Comparison of ENCODE assay signal across 9 mouse cellular contexts in the genomic region with DNA sequence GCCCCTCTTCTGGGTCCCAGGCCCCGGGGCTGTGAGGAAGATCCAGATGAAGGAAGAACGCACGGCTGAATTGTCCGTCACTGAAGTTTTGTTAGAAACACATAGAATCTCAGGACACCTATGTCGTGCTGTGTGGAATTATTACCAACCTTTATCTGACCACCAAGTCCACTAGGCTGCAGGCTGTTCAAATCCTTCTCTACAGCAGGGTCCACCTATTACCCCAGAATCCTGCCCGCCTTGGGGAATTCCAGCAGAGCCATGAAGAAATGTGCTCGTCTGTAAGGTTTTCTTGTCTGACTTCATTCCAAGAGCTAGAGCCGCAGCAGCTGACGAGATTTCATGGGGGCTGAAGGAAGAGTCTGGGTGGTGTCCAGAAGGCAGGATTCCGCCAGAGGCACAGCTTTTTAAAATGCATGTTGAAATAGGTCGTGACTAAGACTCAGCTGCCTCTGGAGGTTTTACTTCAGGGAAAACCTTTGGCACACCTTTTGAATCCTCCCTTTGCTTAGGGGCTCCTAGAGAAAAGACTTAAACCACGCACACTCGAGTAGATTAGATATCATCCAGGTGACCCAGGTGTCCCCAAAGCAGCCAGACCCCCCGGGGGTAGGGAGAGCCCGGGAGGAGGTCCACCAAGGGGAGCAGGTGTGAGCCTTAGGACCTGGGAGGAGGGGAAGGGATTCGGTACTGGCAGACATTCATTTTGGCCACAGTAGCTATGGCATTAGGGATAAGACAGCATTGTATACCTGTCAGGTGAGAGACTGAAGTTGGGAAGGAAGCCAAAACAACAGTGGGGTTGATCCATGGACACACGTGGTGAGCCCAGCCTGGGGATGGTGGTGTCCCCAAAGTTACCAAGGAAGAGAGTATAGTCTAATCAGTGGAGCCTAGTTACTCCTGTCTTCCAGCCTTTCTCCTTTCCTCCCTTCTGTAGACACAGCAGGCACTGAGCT.
DNase-seq lines count a peak whose midpoint lies in the region; ATAC-seq and TF ChIP-seq lines count a peak whose summit lies in the region.
"Had no signal": no experiment of that assay in that cellular context is flagged by ENCODE, and none has a peak within 500 bp of the region (broad histone marks: within the 10 kb centered on the region; RNA-seq: fewer than 3 reads in every experiment).

No protein-coding gene starts in this region.

- 56% methylated on average over 17 of the region's 17 CpGs for WGBS in intestine, embryonic 16.5 days
- 57% methylated on average over 17 of the region's 17 CpGs for WGBS in intestine, embryonic 15.5 days

- H3K4me3 ChIP-seq in intestine, embryonic 16.5 days (ENCODE audit: low read length) = no peak overlapping the region
- no peak overlapping the region for H3K4me3 ChIP-seq in intestine, embryonic 15.5 days (replicated peaks)
- no peak overlapping the region for H3K4me3 ChIP-seq in ES-E14 (ENCODE audit: insufficient read depth in 1 of 2, low read depth in 1 of 2, low read length in 2 of 2, poor library complexity in 1 of 2, severe bottlenecking in 1 of 2)

- DNase-seq in ES-E14 (ENCODE audit: low read depth, low spot score) = no peak
- peak; percentile 73 for DNase-seq in fat pad, adult 2 months (ENCODE audit: extremely low read depth, low read depth, low spot score)
- DNase-seq in lung, postnatal 36 days = peak; percentile 35
- no peak for DNase-seq in kidney, postnatal 36 days
- DNase-seq: layer of hippocampus, adult 9-11 months had no signal

- no peaks in the 10 kb centered on the region for H3K9me3 ChIP-seq in intestine, embryonic 16.5 days (ENCODE audit: control insufficient read depth, low read length)
- no peaks in the 10 kb centered on the region for H3K9me3 ChIP-seq in intestine, embryonic 15.5 days
- no peaks in the 10 kb centered on the region for H3K9me3 ChIP-seq in ES-E14 (ENCODE audit: control insufficient read depth, insufficient read depth, low read depth, low read length)

- H3K4me1 ChIP-seq in intestine, embryonic 16.5 days (ENCODE audit: control insufficient read depth, insufficient read depth, low read length) = no peaks in the 10 kb centered on the region
- H3K4me1 ChIP-seq in intestine, embryonic 15.5 days (replicated peaks) = 0 out of 2 replicates have a peak, but pooled peaks cover 3% of the 10 kb centered on the region
- peaks cover 3 to 6% of the 10 kb centered on the region in 2 experiments; a peak in 2 of 4 replicates for H3K4me1 ChIP-seq in ES-E14 (ENCODE audit: control insufficient read depth in 2 of 2, insufficient read depth in 2 of 2, low read length in 2 of 2, poor library complexity in 1 of 2)

- H3K4me2 ChIP-seq in intestine, embryonic 16.5 days (ENCODE audit: low read depth, low read length) = 0 out of 2 replicates have a peak overlapping the region, but pooled peaks have one; percentile 0
- H3K4me2 ChIP-seq in intestine, embryonic 15.5 days (replicated peaks) = no peak overlapping the region

- in situ Hi-C loops in ES-E14 (cut with MboI; ENCODE audit: low sequenced_read_pairs in 2 of 2, unreplicated experiment in 2 of 2) = no loop called here

- no peaks in the 10 kb centered on the region for H3K27me3 ChIP-seq in intestine, embryonic 16.5 days (replicated peaks; ENCODE audit: control insufficient read depth, insufficient read depth, low read length)
- no peaks in the 10 kb centered on the region for H3K27me3 ChIP-seq in intestine, embryonic 15.5 days (replicated peaks)

- no peak overlapping the region for H3K27ac ChIP-seq in intestine, embryonic 16.5 days (ENCODE audit: low read length)
- H3K27ac ChIP-seq in intestine, embryonic 15.5 days = no peak overlapping the region
- H3K27ac ChIP-seq in ES-E14 (ENCODE audit: insufficient read depth, low read depth, low read length, poor library complexity, severe bottlenecking) = no peak overlapping the region
- H3K27ac ChIP-seq: macrophage had no signal

- no peaks in the 10 kb centered on the region for H3K36me3 ChIP-seq in intestine, embryonic 16.5 days (ENCODE audit: control insufficient read depth, insufficient read depth, low read length)
- no peaks in the 10 kb centered on the region for H3K36me3 ChIP-seq in intestine, embryonic 15.5 days
- H3K36me3 ChIP-seq in ES-E14 (ENCODE audit: control insufficient read depth, insufficient read depth, low read length, poor library complexity, severe bottlenecking) = no peaks in the 10 kb centered on the region

- H3K9ac ChIP-seq in intestine, embryonic 16.5 days (ENCODE audit: low read depth, low read length) = no peak overlapping the region
- H3K9ac ChIP-seq in intestine, embryonic 15.5 days = no peak overlapping the region
- H3K9ac ChIP-seq in ES-E14 (ENCODE audit: insufficient read depth, low read depth, low read length, poor library complexity, severe bottlenecking) = peak overlapping the region; percentile 31; the same call in 1 of the 2 replicates

- ATAC-seq in intestine, embryonic 16.5 days = no peak
- no peak for ATAC-seq in intestine, embryonic 15.5 days
- no peak for ATAC-seq in cerebellum, adult (ENCODE audit: insufficient number of reproducible peaks, low FRiP score, low TSS enrichment)

TF ChIP-seq in ES-E14, 5 proteins besides CTCF, POLR2A, EP300 and RAD21:
- TF ChIP-seq ZC3H11A (IDR thresholded peaks at IDR 0.05; ENCODE audit: borderline replicate concordance, low read depth, low read length) (no peak), MAFK (IDR thresholded peaks at IDR 0.05; ENCODE audit: insufficient read depth, low read depth, low read length) (no peak)

Comparison
In these comparisons a context has a peak if more than half of its experiments do, and no peak if none do; other contexts are left out.
1. DNase-seq: peak in fat pad, adult 2 months (single experiment) and lung, postnatal 36 days (single experiment); none in ES-E14 (single experiment) and kidney, postnatal 36 days (0 of 2).